Mouse (Mus musculus) liver, adult 2 months (tissue): Measurements from ENCODE around the gene Nxf3. TPM values are rescaled to one million over a fixed set of nuclear protein-coding genes. Genes with fewer than 3 reads are reported as not detected.
"Not testable (repeated sequence)": the region's sequence is repeated elsewhere in the genome, so short reads cannot be mapped to it uniquely, and the experiment has no call there.

Experiments
- DNase-seq: peaks from one replicate; pipeline ENCODE4 v3.0.0-alpha.2; 2011; ENCODE audit warnings: low read depth, low spot score; ENCODE audit errors: extremely low read depth
- H3K27ac ChIP-seq: fragments of 200-500 bp; replicated peaks from 2 replicates; pipeline ENCODE4 v1.5.1; 2012; ENCODE audit warnings: low read depth, mild to moderate bottlenecking, control low read depth, inconsistent platforms, low read length; ENCODE audit not compliant: insufficient read depth
- H3K27me3 ChIP-seq: fragments of 200-500 bp; 2 replicates; pipeline ENCODE4 v1.6.1; 2012; ENCODE audit warnings: mild to moderate bottlenecking, moderate library complexity, low read length, inconsistent platforms; ENCODE audit not compliant: control insufficient read depth, insufficient read depth
- H3K36me3 ChIP-seq: fragments of 200-500 bp; 2 replicates; pipeline ENCODE4 v1.6.1; 2012; ENCODE audit warnings: low read length, inconsistent platforms; ENCODE audit not compliant: control insufficient read depth, insufficient read depth
- H3K4me1 ChIP-seq: fragments of 200-500 bp; 2 replicates; pipeline ENCODE4 v1.6.1; 2011; ENCODE audit warnings: low read length; ENCODE audit not compliant: control insufficient read depth, insufficient read depth
- H3K4me3 ChIP-seq: fragments of 200-500 bp; 2 replicates; pipeline ENCODE4 v1.5.1; 2011; ENCODE audit warnings: low read depth, mild to moderate bottlenecking, control low read depth, low read length, moderate library complexity; ENCODE audit not compliant: insufficient read depth
- H3K79me2 ChIP-seq: fragments of 200-500 bp; 2 replicates; pipeline ENCODE4 v1.6.1; 2012; ENCODE audit warnings: inconsistent platforms, mild to moderate bottlenecking, low read length, moderate library complexity; ENCODE audit not compliant: control insufficient read depth, insufficient read depth
- H3K9ac ChIP-seq: fragments of 200-500 bp; 2 replicates; pipeline ENCODE4 v1.6.1; 2012; ENCODE audit warnings: low read depth, mild to moderate bottlenecking, control low read depth, inconsistent platforms, low read length
- CTCF ChIP-seq: fragments of 200-500 bp; IDR thresholded peaks from 2 replicates; pipeline ENCODE4 v1.5.1; 2011; ENCODE audit warnings: low read depth, low read length, control low read depth
- POLR2A ChIP-seq: fragments of 200-500 bp; IDR thresholded peaks from 2 replicates; pipeline ENCODE4 v1.6.1; 2011; ENCODE audit warnings: low read length, control low read depth; ENCODE audit not compliant: insufficient read depth; ENCODE audit errors: extremely low read depth
- WGBS: fragments of 180-500 bp; shearing (Covaris S2); methylation state at CpG from one replicate; pipeline ENCODE4 v1.1.7; 2018; 5-methylcytosine and 5-hydroxymethylcytosine counted together
- polyA plus RNA-seq: library from polyadenylated mRNA; depleted of rRNA; stranded (reverse); fragments of >200 nt; gene quantifications from 2 replicates; pipeline ENCODE4 v1.2.3, GENCODE M21; 2012; rRNA removed
- total RNA-seq: library from RNA; depleted of rRNA; stranded (reverse); fragments of >200 nt; gene quantifications from 2 replicates; pipeline ENCODE4 v1.2.3, GENCODE M21; 2014; rRNA removed

Nxf3 gene
- total and polyA plus RNA-seq, 2 experiments, result not detected

DNA sequence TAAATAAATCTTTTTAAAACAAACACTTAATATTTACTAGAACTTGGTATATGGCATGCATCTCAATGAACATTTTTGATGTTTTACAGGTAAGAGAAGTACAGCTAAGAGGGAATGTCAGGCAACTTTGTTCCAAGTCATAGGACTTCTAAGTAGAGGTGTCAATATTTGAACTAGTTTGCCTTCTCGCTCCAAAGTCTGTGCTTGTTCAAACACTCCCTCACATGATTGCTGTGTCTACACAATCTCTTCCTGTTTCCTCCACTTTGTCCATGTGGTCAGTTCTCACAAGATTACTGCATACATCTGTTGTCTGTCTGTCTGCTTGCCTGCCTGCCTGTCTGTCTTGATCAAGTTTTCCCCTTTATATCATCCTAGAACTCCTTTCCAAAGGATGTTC is 24.4 kb downstream of the Nxf3 start:
- DNase-seq, result peak; percentile 73
- H3K27me3 ChIP-seq, result no peaks in the 10 kb centered on the region
- H3K4me1 ChIP-seq, result no peaks in the 10 kb centered on the region
- TF ChIP-seq CTCF, result no peak
- no peak for TF ChIP-seq POLR2A
- H3K79me2 ChIP-seq, result no peaks in the 10 kb centered on the region
- no peak overlapping the region for H3K27ac ChIP-seq
- H3K4me3 ChIP-seq, result no peak overlapping the region
- no peak overlapping the region for H3K9ac ChIP-seq
- 14% methylated on average over 1 of the region's 1 CpGs for WGBS
- no peaks in the 10 kb centered on the region for H3K36me3 ChIP-seq

DNA sequence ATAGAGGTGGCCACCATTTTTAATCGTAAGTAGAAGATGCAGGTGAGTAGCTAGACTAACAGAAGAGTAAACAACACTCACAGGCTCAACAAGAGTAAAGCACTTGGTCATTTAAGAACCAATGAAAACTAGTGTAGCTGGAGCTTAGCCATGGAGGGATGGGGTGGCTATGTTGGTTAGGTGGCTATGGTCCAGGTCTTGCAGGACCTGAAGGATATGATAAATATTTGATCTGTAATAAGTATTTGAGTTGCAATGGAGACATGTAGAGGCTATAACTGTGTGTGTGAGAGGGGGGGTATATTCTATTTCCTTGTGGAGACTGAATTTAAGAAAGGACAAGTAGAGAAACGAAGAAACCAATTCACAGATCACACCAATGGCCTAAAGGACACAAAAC is 33.8 kb downstream of the Nxf3 start:
- no peak overlapping the region for H3K27ac ChIP-seq

DNA sequence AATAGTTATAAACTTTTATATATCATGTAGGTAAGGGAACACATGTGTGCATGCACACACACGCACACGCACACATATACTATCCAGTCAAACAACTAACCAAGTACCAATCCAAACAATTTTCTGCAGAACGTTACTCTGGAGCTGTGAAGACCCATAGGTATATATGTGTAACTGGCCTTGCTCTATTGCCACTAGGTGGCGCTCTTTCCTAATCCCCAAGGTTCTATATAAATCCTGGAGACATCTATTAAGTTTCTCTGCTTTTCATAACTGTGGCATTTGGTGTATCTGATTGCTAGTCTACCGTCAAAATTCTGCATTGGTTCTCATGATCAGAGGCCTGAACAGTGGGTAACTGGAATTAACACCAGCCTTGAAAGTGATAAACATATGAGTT is 37.5 kb downstream of the Nxf3 start:
- Histone ChIP-seq H3K4me1 (no peaks in the 10 kb centered on the region), H3K27me3 (no peaks in the 10 kb centered on the region)
- TF ChIP-seq POLR2A (no peak), CTCF (peak; percentile 16; the same call in 1 of the 2 replicates)

More for the DNA sequence above, 33.8 kb downstream of the Nxf3 start:
- no peak for TF ChIP-seq CTCF
- TF ChIP-seq POLR2A, result no peak
- Histone ChIP-seq H3K9ac (no peak overlapping the region), H3K27me3 (no peaks in the 10 kb centered on the region), H3K36me3 (no peaks in the 10 kb centered on the region), H3K4me1 (no peaks in the 10 kb centered on the region), H3K4me3 (no peak overlapping the region), H3K79me2 (no peaks in the 10 kb centered on the region)
- no peak for DNase-seq
- 89% methylated on average over 2 of the region's 2 CpGs for WGBS

DNA sequence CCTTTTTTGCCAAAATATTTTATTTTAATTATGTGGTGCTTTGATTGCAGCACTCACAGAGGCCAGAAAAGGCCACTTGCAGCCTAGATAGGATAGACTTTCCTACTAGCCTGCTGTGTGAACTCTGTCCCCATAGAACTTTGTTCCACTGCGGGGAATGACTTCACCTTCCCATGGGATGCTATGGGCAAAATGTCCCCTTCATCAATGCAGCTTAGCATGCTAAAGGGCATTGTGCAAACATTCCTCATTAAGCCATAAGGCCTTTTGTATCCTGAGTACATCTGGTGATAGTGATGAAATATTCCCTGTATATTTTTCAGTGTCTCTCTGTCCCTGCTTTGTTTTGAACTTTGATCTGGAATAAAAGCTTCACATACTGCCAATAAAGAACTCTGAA is 41.3 kb downstream of the Nxf3 start:
- no peak overlapping the region for H3K4me3 ChIP-seq
- no peak overlapping the region for H3K27ac ChIP-seq
- no peaks in the 10 kb centered on the region for H3K36me3 ChIP-seq
- TF ChIP-seq CTCF (no peak), POLR2A (no peak)
- no peak for DNase-seq
- 35% methylated on average over 1 of the region's 1 CpGs for WGBS
- H3K4me1 ChIP-seq, result no peaks in the 10 kb centered on the region
- no peaks in the 10 kb centered on the region for H3K79me2 ChIP-seq
- no peak overlapping the region for H3K9ac ChIP-seq
- H3K27me3 ChIP-seq, result no peaks in the 10 kb centered on the region

More for the DNA sequence above, 37.5 kb downstream of the Nxf3 start:
- Histone ChIP-seq H3K27ac (no peak overlapping the region), H3K79me2 (no peaks in the 10 kb centered on the region), H3K4me3 (no peak overlapping the region), H3K9ac (no peak overlapping the region), H3K36me3 (no peaks in the 10 kb centered on the region)
- peak; percentile 42 for DNase-seq
- WGBS, result 0% methylated on average over 5 of the region's 5 CpGs

DNA sequence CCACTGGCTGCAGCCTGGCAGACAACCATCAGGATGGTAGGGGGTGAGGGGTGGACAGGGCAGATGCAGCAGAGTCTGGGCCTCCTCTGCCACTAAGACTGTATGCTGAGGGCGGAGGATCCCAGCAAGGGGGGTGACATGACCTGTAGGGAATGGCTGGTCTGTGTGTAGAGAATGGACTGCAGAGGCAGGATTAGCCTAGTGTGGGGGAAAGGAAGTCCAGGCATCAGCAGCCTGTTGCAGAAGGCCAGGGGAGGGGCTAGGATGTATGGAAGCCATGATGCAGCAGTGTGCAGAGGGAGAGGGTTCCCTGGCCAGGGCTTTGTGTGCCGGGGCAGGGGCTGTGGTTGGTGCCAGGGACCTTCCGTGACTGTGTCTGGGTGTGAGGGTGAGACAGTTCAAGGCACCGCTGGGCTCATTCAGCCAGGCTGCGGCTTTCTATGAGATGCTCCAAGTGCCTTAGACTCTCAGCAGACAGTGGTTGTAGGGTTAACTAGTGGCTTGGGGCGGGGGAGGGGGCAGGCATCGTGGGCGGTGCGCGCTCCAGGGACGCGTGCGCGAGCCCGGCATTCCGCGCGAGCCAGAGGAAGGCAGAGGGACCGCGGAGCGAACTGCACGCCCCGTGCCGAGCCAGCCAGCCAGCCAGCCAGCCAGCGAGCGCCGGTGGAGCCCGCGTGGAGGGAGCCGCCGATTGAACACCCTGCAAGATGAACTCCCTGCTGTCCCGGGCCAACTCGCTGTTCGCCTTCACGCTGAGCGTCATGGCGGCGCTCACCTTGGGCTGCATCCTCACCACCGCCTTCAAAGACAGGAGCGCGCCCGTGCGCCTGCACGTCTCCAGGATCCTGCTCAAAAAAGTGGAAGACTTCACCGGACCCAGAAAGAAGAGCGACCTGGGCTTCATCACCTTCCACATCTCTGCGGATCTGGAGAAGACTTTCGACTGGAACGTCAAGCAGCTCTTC is 52.0 kb downstream of the Nxf3 start, which contains the start of gene Arxes1:
Gene Arxes1 (plus strand): TSS at position 569 of the 965 bp plus-strand sequence.
- H3K79me2 ChIP-seq, DNase-seq, H3K27ac ChIP-seq, H3K9ac ChIP-seq, H3K36me3 ChIP-seq, H3K4me1 ChIP-seq, H3K27me3 ChIP-seq, H3K4me3 ChIP-seq: not testable (repeated sequence)
- WGBS, result 12% methylated on average over 7 of the region's 49 CpGs

DNA sequence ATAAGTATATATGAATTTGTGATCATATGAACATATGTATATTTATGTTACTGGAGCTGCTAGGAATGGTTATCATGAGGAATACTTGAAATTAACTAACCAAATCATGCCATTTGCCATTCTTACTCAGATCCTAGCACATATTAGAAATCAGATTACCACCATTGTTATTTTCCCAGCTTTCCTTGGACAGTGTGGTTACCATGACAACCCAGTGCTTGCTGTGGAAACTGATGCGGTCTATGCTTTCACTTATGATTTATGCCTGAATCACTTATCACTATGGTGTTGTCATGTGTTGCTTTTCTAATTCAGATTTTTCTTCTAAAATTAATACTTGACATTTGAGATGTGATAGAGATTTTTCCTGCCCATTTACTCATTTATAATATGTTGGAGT is 54.7 kb downstream of the Nxf3 start:
- DNase-seq, result no peak
- Histone ChIP-seq H3K27me3 (no peaks in the 10 kb centered on the region), H3K27ac (no peak overlapping the region), H3K79me2 (no peaks in the 10 kb centered on the region), H3K9ac (no peak overlapping the region), H3K4me1 (no peaks in the 10 kb centered on the region), H3K4me3 (no peak overlapping the region), H3K36me3 (no peaks in the 10 kb centered on the region)
- no peak for TF ChIP-seq POLR2A
- no peak for TF ChIP-seq CTCF
- WGBS, result 79% methylated on average over 1 of the region's 1 CpGs

Other genes with a start within 250 kb of the Nxf3 start
- gene Gprasp2, start 246.2 kb downstream of the Nxf3 start, total RNA-seq, result 0.09 and 0.34 TPM in 2 replicates
- gene Gprasp2, start 246.2 kb downstream of the Nxf3 start, polyA plus RNA-seq, result 0.16 and 0.17 TPM in 2 replicates
- gene Arxes2, start 91.4 kb downstream of the Nxf3 start, total RNA-seq, result 0.09 and 0.20 TPM in 2 replicates
- gene Arxes2, start 91.4 kb downstream of the Nxf3 start, polyA plus RNA-seq, result 0.09 TPM in 1 of 2 replicates, not detected in the other
- not detected in 2 replicates for gene Arxes1, start 51.9 kb downstream of the Nxf3 start, total RNA-seq
- not detected in 2 replicates for gene Arxes1, start 51.9 kb downstream of the Nxf3 start, polyA plus RNA-seq
- gene Bex2, start 17.0 kb downstream of the Nxf3 start, total RNA-seq, result 0.40 TPM in 1 of 2 replicates, not detected in the other
- 0.13 TPM in 1 of 2 replicates, not detected in the other for gene Bex2, start 17.0 kb downstream of the Nxf3 start, polyA plus RNA-seq
- gene Bex4, start 53.7 kb upstream of the Nxf3 start, total RNA-seq, result 0.37 and 0.67 TPM in 2 replicates
- gene Bex4, start 53.7 kb upstream of the Nxf3 start, polyA plus RNA-seq, result 0.15 and 0.32 TPM in 2 replicates
- gene Tceal8, start 87.1 kb upstream of the Nxf3 start, total RNA-seq, result 19.1 and 31.2 TPM in 2 replicates
- gene Tceal8, start 87.1 kb upstream of the Nxf3 start, polyA plus RNA-seq, result 3.1 and 5.1 TPM in 2 replicates
- gene Tceal5, start 118.6 kb upstream of the Nxf3 start, total RNA-seq, result 0.18 TPM in 1 of 2 replicates, not detected in the other
- gene Tceal5, start 118.6 kb upstream of the Nxf3 start, polyA plus RNA-seq, result not detected in 2 replicates
- not detected in 2 replicates for gene Tceal7, start 129.5 kb upstream of the Nxf3 start, total RNA-seq
- not detected in 2 replicates for gene Tceal7, start 129.5 kb upstream of the Nxf3 start, polyA plus RNA-seq
- not detected in 2 replicates for gene Bex1, start 130.3 kb upstream of the Nxf3 start, total RNA-seq
- gene Bex1, start 130.3 kb upstream of the Nxf3 start, polyA plus RNA-seq, result 0.40 TPM in 1 of 2 replicates, not detected in the other
- gene Tceal9, start 159.8 kb upstream of the Nxf3 start, total RNA-seq, result 30.7 and 32.4 TPM in 2 replicates
- 3.1 and 3.9 TPM in 2 replicates for gene Tceal9, start 159.8 kb upstream of the Nxf3 start, polyA plus RNA-seq
- gene Bex3, start 185.0 kb upstream of the Nxf3 start, total RNA-seq, result 1.2 and 1.5 TPM in 2 replicates
- gene Bex3, start 185.0 kb upstream of the Nxf3 start, polyA plus RNA-seq, result 1.4 and 1.9 TPM in 2 replicates